Mouse (Mus musculus) CH12.LX (cell line): ENCODE measurements around the gene Gm29289. TPM values are rescaled to one million over a fixed set of nuclear protein-coding genes. Genes with fewer than 3 reads are reported as not detected.
"Not testable (repeated sequence)": the region's sequence is repeated elsewhere in the genome, so short reads cannot be mapped to it uniquely, and the experiment has no call there.

Source experiments
- DNase-seq: peaks from one replicate; pipeline ENCODE4 v3.0.0-alpha.2; 2013; ENCODE audit errors: extremely low read depth
- H3K27ac ChIP-seq: 2 replicates; pipeline ENCODE4 v1.5.1; 2012; ENCODE audit warnings: low read depth, mild to moderate bottlenecking, control low read depth, moderate library complexity; ENCODE audit not compliant: insufficient read depth
- H3K27me3 ChIP-seq: replicated peaks from 2 replicates; pipeline ENCODE3; 2012; ENCODE audit warnings: inconsistent platforms
- H3K36me3 ChIP-seq, 2 experiments: replicated peaks in 1 of 2; 2 replicates each; pipeline versions ENCODE3 to v1.6.1; 2012; ENCODE audit warnings: inconsistent platforms in 1 of 2, low read length in 1 of 2, mild to moderate bottlenecking in 1 of 2, mixed read lengths in 1 of 2, moderate library complexity in 1 of 2; ENCODE audit not compliant: control insufficient read depth in 1 of 2, insufficient read depth in 1 of 2
- H3K4me1 ChIP-seq, 2 experiments: 2 replicates each; pipeline ENCODE4 v1.6.1; 2012; ENCODE audit warnings: inconsistent platforms in 1 of 2, moderate library complexity in 1 of 2; ENCODE audit not compliant: insufficient read depth in 2 of 2, control insufficient read depth in 1 of 2
- H3K4me2 ChIP-seq: 2 replicates; pipeline ENCODE4 v1.6.1; 2012; ENCODE audit warnings: low read depth, mild to moderate bottlenecking, control low read depth; ENCODE audit not compliant: poor library complexity, insufficient read depth, severe bottlenecking
- H3K4me3 ChIP-seq, 3 experiments: fragments of 150-350 bp in 1 of 3; sonication (generic) in 1 of 3; replicated peaks in 1 of 3; 2 replicates each; pipeline versions ENCODE3 to v1.5.1; 2011 to 2012; ENCODE audit warnings: low read depth in 2 of 3, low read length in 2 of 3, mild to moderate bottlenecking in 2 of 3, moderate library complexity in 2 of 3, control low read depth in 1 of 3, improper control_type of control experiment in 1 of 3, inconsistent platforms in 1 of 3, mixed read lengths in 1 of 3; ENCODE audit not compliant: poor library complexity in 1 of 3
- H3K79me2 ChIP-seq: replicated peaks from 2 replicates; pipeline ENCODE4 v1.6.1; 2012; ENCODE audit warnings: mild to moderate bottlenecking, moderate library complexity; ENCODE audit not compliant: control insufficient read depth, poor library complexity, insufficient read depth, severe bottlenecking; ENCODE audit errors: extremely low read depth
- H3K9ac ChIP-seq: 2 replicates; pipeline ENCODE4 v1.6.1; 2012; ENCODE audit warnings: low read depth, mild to moderate bottlenecking, control low read depth, moderate library complexity; ENCODE audit not compliant: insufficient read depth
- H3K9me3 ChIP-seq: replicated peaks from 2 replicates; pipeline ENCODE3; 2012; ENCODE audit warnings: low read length, inconsistent platforms, mixed read lengths
- dilution Hi-C: fragments of 300-500 bp; cut with MboI; formaldehyde crosslinking; loops from 2 replicates; pipeline ENCODE4 v1.14.3; 2020; ENCODE audit warnings: low sequenced_read_pairs; ENCODE audit not compliant: extremely low pct_unique_long_range_greater_than_20kb, extremely low pct_ligation_motif_present
- in situ Hi-C: fragments of 300-500 bp; cut with MboI; formaldehyde crosslinking; loops from 3 replicates; pipeline ENCODE4 v1.14.3; 2019; ENCODE audit warnings: low sequenced_read_pairs, low pct_ligation_motif_present, low pct_unique_long_range_greater_than_20kb, mixed read lengths
- polyA plus RNA-seq: library from polyadenylated mRNA; unstranded; fragments of >175 nt; gene quantifications from 2 replicates; pipeline ENCODE4 v1.2.1, GENCODE M21; 2012; ENCODE audit warnings: low read depth; ENCODE audit not compliant: insufficient read length
- total RNA-seq, 2 experiments: library from RNA; depleted of rRNA; stranded (reverse); fragments of 300-350 nt in 1 of 2; fragments of >200 nt in 1 of 2; gene quantifications; 2 replicates each; pipeline ENCODE4 v1.2.3; 2012 to 2014

Gene Gm29289
- total RNA-seq (2012; rRNA removed) (not detected in 2 replicates), total RNA-seq (2014; rRNA removed) (not detected in 2 replicates), polyA plus RNA-seq (not detected in 2 replicates)

DNA sequence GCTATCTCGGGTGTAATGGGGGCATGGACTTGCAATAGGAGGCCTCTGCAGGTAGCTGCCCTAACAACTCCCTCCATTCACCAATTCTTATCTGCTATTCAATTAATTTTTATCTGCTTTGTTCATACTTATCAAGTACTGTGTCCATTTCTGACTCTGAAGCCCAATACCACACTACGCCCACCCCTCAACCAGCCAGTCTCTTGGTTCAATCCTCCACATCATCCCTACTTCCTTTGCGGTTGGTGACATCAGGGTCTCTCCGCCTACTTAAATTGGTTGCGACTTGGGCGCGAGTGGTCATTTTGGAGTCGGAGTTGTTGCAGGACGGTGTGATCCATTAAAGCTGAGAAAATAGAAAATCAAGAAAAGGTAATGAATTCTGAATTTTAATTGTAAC is at the start of gene Gm29289:
TSS of gene Gm29289 (plus strand) at position 301 of the 400 bp plus-strand sequence.
- dilution Hi-C loops, H3K9me3 ChIP-seq: not testable (repeated sequence)

DNA sequence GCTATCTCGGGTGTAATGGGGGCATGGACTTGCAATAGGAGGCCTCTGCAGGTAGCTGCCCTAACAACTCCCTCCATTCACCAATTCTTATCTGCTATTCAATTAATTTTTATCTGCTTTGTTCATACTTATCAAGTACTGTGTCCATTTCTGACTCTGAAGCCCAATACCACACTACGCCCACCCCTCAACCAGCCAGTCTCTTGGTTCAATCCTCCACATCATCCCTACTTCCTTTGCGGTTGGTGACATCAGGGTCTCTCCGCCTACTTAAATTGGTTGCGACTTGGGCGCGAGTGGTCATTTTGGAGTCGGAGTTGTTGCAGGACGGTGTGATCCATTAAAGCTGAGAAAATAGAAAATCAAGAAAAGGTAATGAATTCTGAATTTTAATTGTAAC is 31.7 kb upstream of the Gm29289 start, which contains the start of gene Gm10352:
TSS of gene Gm10352 (plus strand) at position 301 of the 400 bp plus-strand sequence.
- H3K4me2 ChIP-seq, H3K27me3 ChIP-seq, H3K79me2 ChIP-seq, H3K36me3 ChIP-seq, DNase-seq, H3K27ac ChIP-seq, H3K9ac ChIP-seq, H3K4me1 ChIP-seq, in situ Hi-C loops, dilution Hi-C loops, H3K9me3 ChIP-seq, H3K4me3 ChIP-seq: not testable (repeated sequence)

More for the DNA sequence above, at the start of gene Gm29289:
- H3K4me3 ChIP-seq, H3K9ac ChIP-seq, in situ Hi-C loops, H3K4me2 ChIP-seq, H3K36me3 ChIP-seq, H3K27ac ChIP-seq, H3K27me3 ChIP-seq, H3K4me1 ChIP-seq, DNase-seq, H3K79me2 ChIP-seq: not testable (repeated sequence)

Other genes with a start within 250 kb of the Gm29289 start
- gene H2al2b, start 211.9 kb upstream of the Gm29289 start, total RNA-seq (2012; rRNA removed), result not detected in 2 replicates
- not detected in 2 replicates for gene H2al2b, start 211.9 kb upstream of the Gm29289 start, total RNA-seq (2014; rRNA removed)
- gene H2al2b, start 211.9 kb upstream of the Gm29289 start, polyA plus RNA-seq, result not detected in 2 replicates
- gene Gm4064, start 136.4 kb upstream of the Gm29289 start, total RNA-seq (2012; rRNA removed), result not detected in 2 replicates
- gene Gm4064, start 136.4 kb upstream of the Gm29289 start, total RNA-seq (2014; rRNA removed), result not detected in 2 replicates
- gene Gm4064, start 136.4 kb upstream of the Gm29289 start, polyA plus RNA-seq, result not detected in 2 replicates
- gene Rbmy, start 101.9 kb upstream of the Gm29289 start, total RNA-seq (2012; rRNA removed), result not detected in 2 replicates
- gene Rbmy, start 101.9 kb upstream of the Gm29289 start, total RNA-seq (2014; rRNA removed), result not detected in 2 replicates
- gene Rbmy, start 101.9 kb upstream of the Gm29289 start, polyA plus RNA-seq, result not detected in 2 replicates
- not detected in 2 replicates for gene Gm10256, start 101.9 kb upstream of the Gm29289 start, total RNA-seq (2012; rRNA removed)
- not detected in 2 replicates for gene Gm10256, start 101.9 kb upstream of the Gm29289 start, total RNA-seq (2014; rRNA removed)
- gene Gm10256, start 101.9 kb upstream of the Gm29289 start, polyA plus RNA-seq, result not detected in 2 replicates
- not detected in 2 replicates for gene Gm10352, start 31.6 kb upstream of the Gm29289 start, total RNA-seq (2012; rRNA removed)
- gene Gm10352, start 31.6 kb upstream of the Gm29289 start, total RNA-seq (2014; rRNA removed), result not detected in 2 replicates
- not detected in 2 replicates for gene Gm10352, start 31.6 kb upstream of the Gm29289 start, polyA plus RNA-seq